34 mouse cellular contexts compared by ENCODE assay signal in the genomic region with DNA sequence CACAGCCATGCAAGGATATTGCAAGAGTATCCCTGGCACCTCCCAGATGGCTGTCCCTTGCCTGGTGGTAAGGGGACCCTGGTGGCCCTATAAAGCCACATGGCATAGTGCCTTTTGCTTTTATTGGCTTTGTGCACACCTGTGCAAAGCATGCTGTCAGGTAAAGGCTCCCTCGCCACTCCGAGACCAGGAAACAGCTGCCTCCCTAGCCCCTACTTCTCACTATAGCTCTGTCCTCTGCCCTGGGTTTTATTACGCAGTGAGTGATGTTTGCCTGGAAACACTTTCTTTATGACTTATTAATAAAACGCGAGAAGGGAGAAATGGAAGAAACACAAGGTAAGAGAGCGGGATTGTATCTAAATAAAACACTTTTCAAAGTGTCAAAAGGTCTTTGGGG.
"Had no signal": no experiment of that assay in that cellular context is flagged by ENCODE, and none has a peak within 500 bp of the region (broad histone marks: within the 10 kb centered on the region; RNA-seq: fewer than 3 reads in every experiment).

No protein-coding gene starts in this region.

- H3K27me3 ChIP-seq: heart, embryonic 12.5 days; heart, embryonic 13.5 days; heart, embryonic 15.5 days; hindbrain, embryonic 12.5 days; hindbrain, embryonic 13.5 days; hindbrain, embryonic 15.5 days; intestine, embryonic 15.5 days; kidney, embryonic 15.5 days had no signal

- H3K4me2 ChIP-seq: heart, embryonic 11.5 days; heart, embryonic 12.5 days; heart, embryonic 13.5 days; heart, embryonic 15.5 days; hindbrain, embryonic 12.5 days; hindbrain, embryonic 13.5 days; hindbrain, embryonic 14.5 days; hindbrain, embryonic 15.5 days; intestine, embryonic 15.5 days; kidney, embryonic 15.5 days had no signal

- H3K36me3 ChIP-seq: heart, embryonic 10.5 days; heart, embryonic 12.5 days; heart, embryonic 13.5 days; heart, embryonic 15.5 days; hindbrain, embryonic 10.5 days; hindbrain, embryonic 12.5 days; hindbrain, embryonic 13.5 days; hindbrain, embryonic 15.5 days; intestine, embryonic 15.5 days; kidney, embryonic 15.5 days had no signal

- H3K9me3 ChIP-seq: heart, embryonic 10.5 days; heart, embryonic 12.5 days; heart, embryonic 13.5 days; heart, embryonic 15.5 days; hindbrain, embryonic 10.5 days; hindbrain, embryonic 12.5 days; hindbrain, embryonic 13.5 days; hindbrain, embryonic 15.5 days; intestine, embryonic 15.5 days; kidney, embryonic 15.5 days had no signal

- H3K4me3 ChIP-seq: heart, embryonic 10.5 days; heart, embryonic 12.5 days; heart, embryonic 13.5 days; heart, embryonic 15.5 days; hindbrain, embryonic 10.5 days; hindbrain, embryonic 12.5 days; hindbrain, embryonic 13.5 days; hindbrain, embryonic 15.5 days; intestine, embryonic 15.5 days; kidney, embryonic 15.5 days; layer of hippocampus, adult 2 months had no signal

- DNase-seq: heart, postnatal 10 days; heart, postnatal 14 days; heart, postnatal 36 days; heart, postnatal 4 days; kidney, adult 11 months; kidney, adult 18-20 months; kidney, adult 2 months; kidney, adult 8-10 months; kidney, adult 9 months; kidney, postnatal 10 days; kidney, postnatal 14 days; kidney, postnatal 25 days; kidney, postnatal 36 days; kidney, postnatal 4 days; layer of hippocampus, adult 9-11 months; layer of hippocampus, postnatal 36 days had no signal

- H3K9ac ChIP-seq: heart, embryonic 12.5 days; heart, embryonic 13.5 days; heart, embryonic 15.5 days; hindbrain, embryonic 12.5 days; hindbrain, embryonic 13.5 days; hindbrain, embryonic 14.5 days; hindbrain, embryonic 15.5 days; intestine, embryonic 15.5 days; kidney, embryonic 15.5 days had no signal

- ATAC-seq: hindbrain, embryonic 16.5 days; hindbrain, postnatal 0 days; inflammation-experienced regulatory T-cells, adult 6 months; intestine, embryonic 15.5 days; intestine, embryonic 16.5 days had no signal

- H3K4me1 ChIP-seq: heart, embryonic 10.5 days; heart, embryonic 13.5 days; heart, embryonic 15.5 days; hindbrain, embryonic 12.5 days; hindbrain, embryonic 13.5 days; hindbrain, embryonic 15.5 days; intestine, embryonic 15.5 days; kidney, embryonic 15.5 days had no signal

- H3K27ac ChIP-seq: heart, embryonic 10.5 days; heart, embryonic 13.5 days; heart, embryonic 15.5 days; hindbrain, embryonic 10.5 days; hindbrain, embryonic 12.5 days; hindbrain, embryonic 13.5 days; hindbrain, embryonic 14.5 days; hindbrain, embryonic 15.5 days; hindbrain, postnatal 0 days; intestine, embryonic 15.5 days; kidney, embryonic 15.5 days; kidney, postnatal 0 days; layer of hippocampus, adult 2 months had no signal
